Mouse (Mus musculus) monocyte, adult 5-6 weeks (primary cell): ENCODE measurements at regions not wholly inside any gene's neighbourhood (a gene's known extent, or its start where the extent isn't known, plus 50 kb on each side); places are given as distances from the start of the nearest gene placed in this dataset.
A peak's percentile ranks its signal among the peaks of the same experiment; 100 is the strongest.

Experiments
- ATAC-seq: fragments of 153-309, 156-312 bp; replicated peaks from 2 replicates; pipeline ENCODE4 v1.8.0; 2017; ENCODE audit warnings: mild to moderate bottlenecking; ENCODE audit not compliant: low TSS enrichment, insufficient number of reproducible peaks, severe bottlenecking, poor library complexity, low FRiP score

- ATAC-seq: no peak
Measured at GRCm38 (mm10) chr2:144192428-144192827, 78.0 kb upstream of the Mgme1 start.

- 0 out of 2 replicates have a peak, but pooled peaks have one; percentile 28 for ATAC-seq
Measured at GRCm38 (mm10) chr2:144195851-144196250, 74.6 kb upstream of the Mgme1 start.

GRCm38 (mm10) chr2:144197139-144197538 lies 73.3 kb upstream of the Mgme1 start:
- no peak for ATAC-seq

GRCm38 (mm10) chr2:144198326-144199051 lies 72.0 kb upstream of the Mgme1 start:
- ATAC-seq: no peak
